Mouse (Mus musculus): ENCODE data around the gene Kcnk13.
A peak's percentile ranks its signal among the peaks of the same experiment; 100 is the strongest.

Kcnk13 gene

GRCm38 (mm10) chr12:100089265-100089664 is 125.0 kb downstream of the Kcnk13 start:
- DNase-seq (ENCODE audit: low read depth, low spot score) = no peak

- DNase-seq (ENCODE audit: low read depth, low spot score) = no peak
These were observed 126.5 kb downstream of the Kcnk13 start for GRCm38 (mm10) chr12:100090750-100091149.

GRCm38 (mm10) chr12:100093046-100093445 is 128.7 kb downstream of the Kcnk13 start:
- no peak for DNase-seq (ENCODE audit: low read depth, low spot score)

GRCm38 (mm10) chr12:100099971-100100706 is 135.8 kb downstream of the Kcnk13 start:
- DNase-seq (ENCODE audit: low read depth, low spot score) = peak; percentile 50

GRCm38 (mm10) chr12:100100707-100101030 is 136.4 kb downstream of the Kcnk13 start:
- no peak for DNase-seq (ENCODE audit: low read depth, low spot score)

GRCm38 (mm10) chr12:100101651-100102050 is 137.4 kb downstream of the Kcnk13 start:
- DNase-seq (ENCODE audit: low read depth, low spot score) = no peak

GRCm38 (mm10) chr12:100104530-100104929 is 140.2 kb downstream of the Kcnk13 start:
- no peak for DNase-seq (ENCODE audit: low read depth, low spot score)

GRCm38 (mm10) chr12:100106275-100106895 is 142.1 kb downstream of the Kcnk13 start:
- DNase-seq (ENCODE audit: low read depth, low spot score) = peak; percentile 93

- no peak for DNase-seq (ENCODE audit: low read depth, low spot score)
These were observed 143.1 kb downstream of the Kcnk13 start for GRCm38 (mm10) chr12:100107436-100107835.

GRCm38 (mm10) chr12:100109986-100110696 is 145.8 kb downstream of the Kcnk13 start, which contains the start of gene Psmc1:
Psmc1 (plus strand) TSS chr12:100110154.
- peak; percentile 98 for DNase-seq (ENCODE audit: low read depth, low spot score)

Data from brain, adult 2 months (tissue).